Mouse (Mus musculus): Measurements from ENCODE around the gene Acot12. TPM values are rescaled to one million over a fixed set of nuclear protein-coding genes. Genes with fewer than 3 reads are reported as not detected.
A peak's percentile ranks its signal among the peaks of the same experiment; 100 is the strongest.

Gene Acot12
- polyA plus RNA-seq (2014; fragmentation: Nextera tagmentation; extraction: Ambion mirVana), result not detected in 2 replicates

GRCm38 (mm10) chr13:91741280-91742047 lies at the start of gene Acot12:
Gene Acot12, plus strand, starts transcription at chr13:91741512.
- no peaks in the 10 kb centered on the region for H3K9me3 ChIP-seq (replicated peaks; ENCODE audit: control insufficient read depth, low read length)
- DNase-seq (ENCODE audit: low spot score), result peak; percentile 37
- H3K9ac ChIP-seq (ENCODE audit: low read length), result peak within 1 kb of the TSS; percentile 58
- no peak within 1 kb of the TSS for H3K27ac ChIP-seq (ENCODE audit: low read depth, low read length)
- H3K36me3 ChIP-seq (ENCODE audit: control insufficient read depth, insufficient read depth, low read length), result no peaks in the 10 kb centered on the region
- peak; percentile 71 for ATAC-seq
- peaks cover 3% of the 10 kb centered on the region; the same call in 1 of the 2 replicates for H3K4me1 ChIP-seq (ENCODE audit: control insufficient read depth, insufficient read depth, low read length)
- H3K4me2 ChIP-seq (ENCODE audit: low read length), result peak within 1 kb of the TSS; percentile 69
- H3K27me3 ChIP-seq (replicated peaks; ENCODE audit: control insufficient read depth, insufficient read depth, low read length), result no peaks in the 10 kb centered on the region
- WGBS, result 10% methylated on average over 45 of the region's 45 CpGs
- H3K4me3 ChIP-seq (ENCODE audit: low read depth, low read length), result peak within 1 kb of the TSS; percentile 37

GRCm38 (mm10) chr13:91693615-91694014 lies 47.7 kb upstream of the Acot12 start:
- H3K27me3 ChIP-seq (replicated peaks; ENCODE audit: control insufficient read depth, insufficient read depth, low read length), result no peaks in the 10 kb centered on the region
- ATAC-seq, result no peak
- no peak overlapping the region for H3K9ac ChIP-seq (ENCODE audit: low read length)
- no peaks in the 10 kb centered on the region for H3K9me3 ChIP-seq (replicated peaks; ENCODE audit: control insufficient read depth, low read length)
- peaks cover 14% of the 10 kb centered on the region; the same call in 1 of the 2 replicates for H3K36me3 ChIP-seq (ENCODE audit: control insufficient read depth, insufficient read depth, low read length)
- no peak overlapping the region for H3K27ac ChIP-seq (ENCODE audit: low read depth, low read length)
- 60% methylated on average over 7 of the region's 7 CpGs for WGBS
- no peak overlapping the region for H3K4me2 ChIP-seq (ENCODE audit: low read length)
- no peak for DNase-seq (ENCODE audit: low spot score)
- no peak overlapping the region for H3K4me3 ChIP-seq (ENCODE audit: low read depth, low read length)
- H3K4me1 ChIP-seq (ENCODE audit: control insufficient read depth, insufficient read depth, low read length), result no peaks in the 10 kb centered on the region

DNA sequence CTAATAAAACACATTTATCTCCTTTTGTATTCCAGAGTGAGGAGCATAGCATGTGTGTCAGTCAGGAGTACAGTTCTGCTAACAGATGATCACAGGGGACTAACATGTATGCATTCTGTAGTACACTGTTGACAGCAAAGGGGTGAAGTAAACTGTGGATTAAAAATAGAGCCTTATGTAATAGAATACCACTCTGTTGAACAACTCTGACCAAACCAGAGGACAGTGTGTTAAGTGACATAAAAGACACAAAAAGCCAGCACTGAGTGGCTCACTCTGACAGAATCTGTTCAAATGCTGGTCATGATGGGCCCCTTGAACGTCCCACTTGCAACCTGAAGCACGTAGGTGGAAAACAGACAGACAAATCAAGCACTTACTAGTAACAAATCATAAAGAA lies 45.9 kb upstream of the Acot12 start:
- DNase-seq (ENCODE audit: low spot score) (no peak), ATAC-seq (no peak)
- H3K4me2 ChIP-seq (ENCODE audit: low read length), result no peak overlapping the region
- no peaks in the 10 kb centered on the region for H3K4me1 ChIP-seq (ENCODE audit: control insufficient read depth, insufficient read depth, low read length)
- H3K36me3 ChIP-seq (ENCODE audit: control insufficient read depth, insufficient read depth, low read length), result peaks cover 9% of the 10 kb centered on the region; the same call in 1 of the 2 replicates
- no peaks in the 10 kb centered on the region for H3K27me3 ChIP-seq (replicated peaks; ENCODE audit: control insufficient read depth, insufficient read depth, low read length)
- no peak overlapping the region for H3K4me3 ChIP-seq (ENCODE audit: low read depth, low read length)
- 68% methylated on average over 2 of the region's 2 CpGs for WGBS
- no peaks in the 10 kb centered on the region for H3K9me3 ChIP-seq (replicated peaks; ENCODE audit: control insufficient read depth, low read length)
- H3K9ac ChIP-seq (ENCODE audit: low read length), result no peak overlapping the region
- H3K27ac ChIP-seq (ENCODE audit: low read depth, low read length), result no peak overlapping the region

GRCm38 (mm10) chr13:91696109-91696645 lies 45.1 kb upstream of the Acot12 start:
- no peak; the same call in 1 of the 2 replicates for ATAC-seq

DNA sequence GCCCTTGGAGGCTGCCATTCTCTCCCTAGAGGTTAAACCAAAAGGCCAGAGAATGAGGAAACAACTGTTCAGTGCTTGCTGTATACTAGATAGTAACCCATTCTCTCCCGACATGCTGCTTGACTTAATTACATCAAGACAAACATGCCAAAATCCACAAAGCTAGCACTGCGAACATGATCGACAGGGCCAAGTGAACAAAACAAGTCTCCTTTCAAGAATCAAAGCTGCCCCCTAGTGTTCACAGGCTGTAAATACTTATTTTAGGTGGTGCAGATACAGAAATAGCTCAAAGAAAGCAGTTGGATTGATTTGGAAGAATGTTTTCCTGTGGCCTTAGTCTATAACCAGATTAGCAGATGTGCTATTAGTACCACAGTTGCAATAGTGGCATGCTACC lies 44.3 kb upstream of the Acot12 start:
- H3K4me3 ChIP-seq (ENCODE audit: low read depth, low read length), result no peak overlapping the region
- H3K27ac ChIP-seq (ENCODE audit: low read depth, low read length), result no peak overlapping the region
- no peaks in the 10 kb centered on the region for H3K27me3 ChIP-seq (replicated peaks; ENCODE audit: control insufficient read depth, insufficient read depth, low read length)
- no peak overlapping the region for H3K9ac ChIP-seq (ENCODE audit: low read length)
- ATAC-seq (peak; percentile 56), DNase-seq (ENCODE audit: low spot score) (peak; percentile 87)
- H3K9me3 ChIP-seq (replicated peaks; ENCODE audit: control insufficient read depth, low read length), result no peaks in the 10 kb centered on the region
- H3K4me2 ChIP-seq (ENCODE audit: low read length), result no peak overlapping the region
- H3K4me1 ChIP-seq (ENCODE audit: control insufficient read depth, insufficient read depth, low read length), result no peaks in the 10 kb centered on the region
- WGBS, result 22% methylated on average over 3 of the region's 3 CpGs
- H3K36me3 ChIP-seq (ENCODE audit: control insufficient read depth, insufficient read depth, low read length), result peaks cover 12% of the 10 kb centered on the region; the same call in 1 of the 2 replicates

More at GRCm38 (mm10) chr13:91696109-91696645, 45.1 kb upstream of the Acot12 start:
- Histone ChIP-seq H3K9ac (ENCODE audit: low read length) (no peak overlapping the region), H3K36me3 (ENCODE audit: control insufficient read depth, insufficient read depth, low read length) (peaks cover 11% of the 10 kb centered on the region; the same call in 1 of the 2 replicates), H3K4me1 (ENCODE audit: control insufficient read depth, insufficient read depth, low read length) (no peaks in the 10 kb centered on the region), H3K27me3 (replicated peaks; ENCODE audit: control insufficient read depth, insufficient read depth, low read length) (no peaks in the 10 kb centered on the region), H3K4me2 (ENCODE audit: low read length) (no peak overlapping the region), H3K4me3 (ENCODE audit: low read depth, low read length) (no peak overlapping the region), H3K27ac (ENCODE audit: low read depth, low read length) (no peak overlapping the region), H3K9me3 (replicated peaks; ENCODE audit: control insufficient read depth, low read length) (no peaks in the 10 kb centered on the region)
- WGBS, result 83% methylated on average over 2 of the region's 2 CpGs
- DNase-seq (ENCODE audit: low spot score), result no peak

DNA sequence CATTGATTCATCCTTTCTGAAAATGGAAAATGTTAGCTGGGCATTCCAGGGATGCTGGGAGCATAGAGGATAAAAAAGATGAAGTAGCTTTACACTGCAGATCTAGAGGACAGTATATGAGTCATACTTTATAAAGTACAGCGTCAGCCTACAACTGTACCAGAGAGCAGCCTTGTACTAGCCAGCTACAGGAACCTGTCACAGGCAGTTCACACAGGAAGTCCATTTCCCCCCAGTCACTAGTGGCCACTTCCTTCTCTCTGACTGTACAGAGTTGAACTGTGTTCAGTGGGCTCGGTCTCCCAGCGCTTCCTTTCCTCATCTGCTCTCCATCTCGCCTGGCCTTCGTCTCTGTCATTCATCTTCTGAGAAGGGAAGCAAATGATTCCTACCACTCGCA lies 39.0 kb upstream of the Acot12 start:
- Histone ChIP-seq H3K4me1 (ENCODE audit: control insufficient read depth, insufficient read depth, low read length) (no peaks in the 10 kb centered on the region), H3K4me2 (ENCODE audit: low read length) (no peak overlapping the region), H3K27ac (ENCODE audit: low read depth, low read length) (no peak overlapping the region), H3K36me3 (ENCODE audit: control insufficient read depth, insufficient read depth, low read length) (peaks cover 13% of the 10 kb centered on the region; the same call in 1 of the 2 replicates), H3K4me3 (ENCODE audit: low read depth, low read length) (no peak overlapping the region), H3K27me3 (replicated peaks; ENCODE audit: control insufficient read depth, insufficient read depth, low read length) (no peaks in the 10 kb centered on the region), H3K9me3 (replicated peaks; ENCODE audit: control insufficient read depth, low read length) (no peaks in the 10 kb centered on the region), H3K9ac (ENCODE audit: low read length) (no peak overlapping the region)
- WGBS, result 93% methylated on average over 6 of the region's 6 CpGs
- ATAC-seq (no peak), DNase-seq (ENCODE audit: low spot score) (no peak)

DNA sequence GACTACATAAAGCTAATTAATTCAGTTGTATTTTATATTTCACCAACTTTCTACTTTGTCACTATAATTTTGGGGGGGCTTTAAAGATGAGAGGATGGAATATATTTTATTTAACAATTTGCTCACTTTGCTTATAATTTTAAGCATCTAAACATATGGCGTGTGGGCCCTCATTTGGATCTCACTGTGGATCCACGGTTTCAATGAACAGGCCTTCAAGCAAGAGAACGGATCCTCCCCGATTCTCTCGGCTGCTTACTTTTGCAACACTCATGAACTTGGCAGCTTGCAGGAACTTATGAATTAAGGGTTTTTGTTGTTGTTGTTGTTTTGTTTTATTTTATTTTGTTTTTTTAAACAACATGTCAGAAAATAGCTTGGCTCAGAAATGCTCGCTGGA lies 21.8 kb upstream of the Acot12 start:
- H3K4me2 ChIP-seq (ENCODE audit: low read length), result no peak overlapping the region
- H3K4me3 ChIP-seq (ENCODE audit: low read depth, low read length), result no peak overlapping the region
- H3K4me1 ChIP-seq (ENCODE audit: control insufficient read depth, insufficient read depth, low read length), result no peaks in the 10 kb centered on the region
- DNase-seq (ENCODE audit: low spot score), result no peak
- no peak for ATAC-seq
- H3K36me3 ChIP-seq (ENCODE audit: control insufficient read depth, insufficient read depth, low read length), result no peaks in the 10 kb centered on the region
- H3K9ac ChIP-seq (ENCODE audit: low read length), result no peak overlapping the region
- H3K27ac ChIP-seq (ENCODE audit: low read depth, low read length), result no peak overlapping the region
- no peaks in the 10 kb centered on the region for H3K9me3 ChIP-seq (replicated peaks; ENCODE audit: control insufficient read depth, low read length)
- no peaks in the 10 kb centered on the region for H3K27me3 ChIP-seq (replicated peaks; ENCODE audit: control insufficient read depth, insufficient read depth, low read length)
- WGBS, result 94% methylated on average over 6 of the region's 6 CpGs

DNA sequence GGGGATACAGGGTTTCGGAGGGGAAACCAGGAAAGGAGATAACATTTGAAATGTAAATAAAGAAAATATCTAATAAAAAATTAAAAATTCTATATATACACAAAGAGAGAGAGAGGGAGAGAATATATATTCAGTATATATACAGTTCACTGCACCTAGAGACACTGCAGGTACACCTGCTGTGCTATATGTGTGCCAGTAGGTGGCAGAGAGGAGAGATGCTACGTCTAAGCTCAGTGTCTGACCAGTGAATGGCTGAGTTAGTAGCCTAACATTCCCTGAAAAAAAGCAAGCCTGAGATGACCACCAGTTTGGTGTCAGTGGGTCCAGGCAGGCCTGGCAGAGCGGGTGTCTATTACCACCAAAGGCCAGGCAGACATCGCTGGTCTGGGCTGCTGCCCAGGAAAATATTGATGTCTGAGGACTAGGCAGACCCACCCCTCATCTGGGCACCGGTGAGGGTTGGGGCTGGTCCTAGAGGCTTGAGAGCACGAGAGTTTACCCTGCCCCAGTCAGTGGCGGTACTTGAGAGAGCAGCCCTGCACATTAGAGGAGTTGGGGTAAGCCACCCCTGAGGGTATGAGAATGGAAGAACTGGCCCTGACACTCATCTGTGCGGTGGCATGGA lies 18.1 kb upstream of the Acot12 start:
- H3K36me3 ChIP-seq (ENCODE audit: control insufficient read depth, insufficient read depth, low read length), result no peaks in the 10 kb centered on the region
- no peak overlapping the region for H3K9ac ChIP-seq (ENCODE audit: low read length)
- no peak for DNase-seq (ENCODE audit: low spot score)
- no peak overlapping the region for H3K4me3 ChIP-seq (ENCODE audit: low read depth, low read length)
- no peaks in the 10 kb centered on the region for H3K9me3 ChIP-seq (replicated peaks; ENCODE audit: control insufficient read depth, low read length)
- no peak overlapping the region for H3K27ac ChIP-seq (ENCODE audit: low read depth, low read length)
- H3K27me3 ChIP-seq (replicated peaks; ENCODE audit: control insufficient read depth, insufficient read depth, low read length), result no peaks in the 10 kb centered on the region
- H3K4me1 ChIP-seq (ENCODE audit: control insufficient read depth, insufficient read depth, low read length), result no peaks in the 10 kb centered on the region
- H3K4me2 ChIP-seq (ENCODE audit: low read length), result no peak overlapping the region
- 72% methylated on average over 8 of the region's 8 CpGs for WGBS
- peak; percentile 54; the same call in 1 of the 2 replicates for ATAC-seq
